Comparison of ENCODE assay signal across 11 mouse cellular contexts in genomic region chr13:12468488-12468887, GRCm38 (mm10). TPM values are rescaled to one million over a fixed set of nuclear protein-coding genes. Genes with fewer than 3 reads are reported as not detected.
DNase-seq lines count a peak whose midpoint lies in the region; ATAC-seq lines count a peak whose summit lies in the region.
"Had no signal": no experiment of that assay in that cellular context is flagged by ENCODE, and none has a peak within 500 bp of the region (broad histone marks: within the 10 kb centered on the region; RNA-seq: fewer than 3 reads in every experiment).

No protein-coding gene starts in this region.

- DNase-seq in heart, adult 8-10 months (ENCODE audit: low spot score) = peak; percentile 24
- no peak for DNase-seq in heart, postnatal 25 days (ENCODE audit: low spot score)
- peak; percentile 65 to 69 for DNase-seq in spleen, postnatal 36 days (ENCODE audit: low spot score in 2 of 2)
- DNase-seq in spleen, postnatal 10 days (ENCODE audit: low spot score in 2 of 2) = no peak
- no peak for DNase-seq in adrenal gland, adult 18-20 months (ENCODE audit: low spot score in 2 of 2)
- DNase-seq in gastrocnemius, adult 8-10 months (ENCODE audit: low spot score in 2 of 2) = no peak
- no peak for DNase-seq in ovary, postnatal 10 days (ENCODE audit: low spot score)
- DNase-seq: cerebellum, adult 2 months; kidney, adult 11 months; midbrain, embryonic 14.5 days had no signal

- intact Hi-C loops in heart, postnatal 25 days (cut with DNase I) = no loop called here

- ATAC-seq in inflammation-experienced regulatory T-cells, adult 6 months = peak; percentile 76

RNA-seq across cellular contexts. Expression of gene Lgals8, which starts 3.7 kb away (rescaled TPM):
- total RNA-seq in heart, adult 8-10 months (2022) = 10 to 100 TPM; 34.5 to 41.1 (median 39.5) TPM
- 10 to 100 TPM; 32.4 to 37.8 TPM for total RNA-seq in heart, postnatal 25 days (2021)
- polyA plus RNA-seq in inflammation-experienced regulatory T-cells, adult 6 months (2017; shearing (Covaris generic)) = 100 to 1,000 TPM in 2 of 3 experiments, 10 to 100 TPM in 1; 93.5 to 129 (median 100) TPM
- total RNA-seq in adrenal gland, adult 18-20 months (2021) = 10 to 100 TPM; 65.8 to 74.2 TPM
- 10 to 100 TPM; 24.3 to 28.3 (median 25.2) TPM for total RNA-seq in gastrocnemius, adult 8-10 months (2022)

RNA-seq across cellular contexts. Expression of gene Edaradd, which starts 51.8 kb away (rescaled TPM):
- under 1 TPM in 1 of 4 experiments, not detected in 3; 0.16 TPM for total RNA-seq in heart, adult 8-10 months (2022)
- under 1 TPM in 1 of 2 experiments, not detected in 1; 0.05 TPM for total RNA-seq in heart, postnatal 25 days (2021)
- 1 to 10 TPM in 2 of 3 experiments, under 1 TPM in 1; 0.71 to 2.1 (median 1.3) TPM for polyA plus RNA-seq in inflammation-experienced regulatory T-cells, adult 6 months (2017; shearing (Covaris generic))
- under 1 TPM; 0.06 to 0.07 TPM for total RNA-seq in adrenal gland, adult 18-20 months (2021)
- not detected for total RNA-seq in gastrocnemius, adult 8-10 months (2022)
- polyA plus RNA-seq: cerebellum, adult 2 months had no signal

Comparison
In these comparisons a context has a peak if more than half of its experiments do, and no peak if none do; other contexts are left out.
1. DNase-seq: peak in heart, adult 8-10 months (single experiment) and spleen, postnatal 36 days (2 of 2); none in heart, postnatal 25 days (single experiment), spleen, postnatal 10 days (0 of 2), adrenal gland, adult 18-20 months (0 of 2), gastrocnemius, adult 8-10 months (0 of 2) and ovary, postnatal 10 days (single experiment).